Mouse (Mus musculus) heart, embryonic 11.5 days (tissue): ENCODE data around the gene Dlgap1. TPM values are rescaled to one million over a fixed set of nuclear protein-coding genes. Genes with fewer than 3 reads are reported as not detected.

Source experiments
- ATAC-seq: fragments of 200-750 bp; cut with Nextera tagmentation; replicated peaks from 2 replicates; pipeline ENCODE4 v1.8.0; 2017; ENCODE audit warnings: moderate library complexity; ENCODE audit not compliant: insufficient number of reproducible peaks, low FRiP score, low TSS enrichment
- H3K27ac ChIP-seq: fragments of 300-500 bp; sonication (generic); 2 replicates; pipeline ENCODE4 v1.5.1; 2014; ENCODE audit warnings: mild to moderate bottlenecking, low read depth, low read length
- H3K27me3 ChIP-seq: fragments of 300-500 bp; sonication (generic); 2 replicates; pipeline ENCODE4 v1.6.1; 2014; ENCODE audit warnings: mild to moderate bottlenecking, low read length, mixed read lengths; ENCODE audit not compliant: control insufficient read depth, insufficient read depth
- H3K36me3 ChIP-seq: fragments of 300-500 bp; sonication (generic); 2 replicates; pipeline ENCODE4 v1.6.1; 2014; ENCODE audit warnings: mild to moderate bottlenecking, low read length, moderate library complexity, mixed read lengths; ENCODE audit not compliant: control insufficient read depth, insufficient read depth
- H3K4me1 ChIP-seq: fragments of 300-500 bp; sonication (generic); 2 replicates; pipeline ENCODE4 v1.6.1; 2014; ENCODE audit warnings: low read length; ENCODE audit not compliant: control insufficient read depth, insufficient read depth
- H3K4me2 ChIP-seq: fragments of 300-500 bp; sonication (generic); 2 replicates; pipeline ENCODE4 v1.6.1; 2014; ENCODE audit warnings: mild to moderate bottlenecking, moderate library complexity
- H3K4me3 ChIP-seq: fragments of 300-500 bp; sonication (generic); 2 replicates; pipeline ENCODE4 v1.5.1; 2014; ENCODE audit warnings: low read depth, low read length
- H3K9ac ChIP-seq: fragments of 300-500 bp; sonication (generic); 2 replicates; pipeline ENCODE4 v1.6.1; 2014; ENCODE audit warnings: mild to moderate bottlenecking, low read depth, low read length, moderate library complexity
- H3K9me3 ChIP-seq: fragments of 300-500 bp; sonication (generic); replicated peaks from 2 replicates; pipeline ENCODE4 v1.6.1; 2016; ENCODE audit warnings: low read length; ENCODE audit not compliant: control insufficient read depth
- WGBS: fragments of 180-500 bp; shearing (Covaris S2); extraction: QIAGEN DNeasy Blood & Tissue Kit; methylation state at CpG from one replicate; pipeline ENCODE4 v1.1.7; 2014; ENCODE audit not compliant: insufficient replicate concordance; 5-methylcytosine and 5-hydroxymethylcytosine counted together
- polyA plus RNA-seq: library from polyadenylated mRNA; unstranded; fragments of >200 nt; fragmentation: Nextera tagmentation; extraction: Ambion mirVana; gene quantifications from 2 replicates; pipeline ENCODE4 v1.2.1, GENCODE M21; 2014

Gene Dlgap1
- polyA plus RNA-seq, 1 experiment from 2014 or later, result 1.3 TPM

DNA sequence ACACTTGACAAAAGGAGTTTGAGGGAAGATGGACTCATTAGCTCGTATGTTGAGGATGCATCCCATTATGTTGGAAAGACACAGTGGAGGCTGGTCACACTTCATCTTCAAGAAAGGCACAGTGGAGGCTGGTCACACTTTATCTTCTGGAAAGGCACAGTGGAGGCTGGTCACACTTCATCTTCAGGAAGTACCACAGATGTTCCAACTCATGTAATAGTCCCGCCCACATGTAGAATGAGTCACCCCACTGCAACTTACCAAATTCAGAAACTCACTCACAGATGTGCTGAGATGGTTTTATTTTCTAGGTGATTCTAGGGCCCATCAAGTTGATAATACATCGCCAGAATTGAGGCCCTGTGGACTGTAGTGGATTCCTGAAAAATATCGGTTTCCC lies 119.3 kb downstream of the Dlgap1 start:
- ATAC-seq, result no peak
- no peak overlapping the region for H3K9ac ChIP-seq

DNA sequence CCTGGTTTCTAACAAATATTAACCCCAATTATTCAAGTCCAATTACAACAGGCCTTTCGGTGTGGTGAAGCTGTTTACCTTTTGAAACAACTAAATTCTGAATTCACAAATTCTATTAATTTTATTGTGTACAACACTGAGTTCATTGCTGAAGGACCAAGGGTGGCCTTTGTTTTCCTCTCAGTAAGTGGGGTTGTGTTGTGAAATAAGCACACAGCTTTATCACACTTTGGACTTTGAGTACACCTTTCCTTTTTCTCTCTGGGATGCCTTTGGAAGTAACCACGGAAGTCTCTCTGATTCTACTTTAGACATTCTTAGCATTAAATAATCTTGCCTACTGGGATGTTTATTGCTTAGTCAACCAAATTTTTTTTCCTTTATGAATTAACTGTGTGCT lies 121.9 kb downstream of the Dlgap1 start:
- no peak overlapping the region for H3K27ac ChIP-seq
- 79% methylated on average over 2 of the region's 2 CpGs for WGBS
- no peak overlapping the region for H3K4me2 ChIP-seq
- no peak for ATAC-seq
- H3K36me3 ChIP-seq, result no peaks in the 10 kb centered on the region
- no peaks in the 10 kb centered on the region for H3K27me3 ChIP-seq
- H3K4me1 ChIP-seq, result no peaks in the 10 kb centered on the region
- H3K4me3 ChIP-seq, result no peak overlapping the region
- H3K9me3 ChIP-seq, result no peaks in the 10 kb centered on the region
- H3K9ac ChIP-seq, result no peak overlapping the region

More for the DNA sequence above, 119.3 kb downstream of the Dlgap1 start:
- no peaks in the 10 kb centered on the region for H3K4me1 ChIP-seq
- H3K27me3 ChIP-seq, result no peaks in the 10 kb centered on the region
- no peaks in the 10 kb centered on the region for H3K9me3 ChIP-seq
- H3K36me3 ChIP-seq, result no peaks in the 10 kb centered on the region
- no peak overlapping the region for H3K4me2 ChIP-seq
- WGBS, result 79% methylated on average over 4 of the region's 4 CpGs
- no peak overlapping the region for H3K4me3 ChIP-seq
- H3K27ac ChIP-seq, result no peak overlapping the region

DNA sequence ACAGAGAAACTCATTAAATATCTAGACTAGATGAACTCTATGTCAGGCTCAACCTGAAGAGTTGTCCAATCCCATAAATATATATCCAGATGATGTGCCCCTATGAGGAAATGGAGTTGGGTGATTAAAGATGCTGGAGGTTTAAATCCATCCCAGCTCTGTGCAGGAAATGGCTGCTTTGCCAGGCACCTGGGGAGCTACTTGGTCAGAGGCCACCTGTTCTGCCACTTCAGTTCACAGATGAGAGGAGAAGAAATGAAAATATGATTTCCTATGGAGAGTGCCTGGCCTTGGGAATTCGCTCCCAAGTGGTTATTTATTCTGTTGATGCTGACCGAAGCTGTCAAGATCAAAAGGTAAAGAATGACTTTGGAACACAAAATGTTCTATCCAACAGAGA lies 160.3 kb downstream of the Dlgap1 start:
- no peak overlapping the region for H3K27ac ChIP-seq
- no peaks in the 10 kb centered on the region for H3K4me1 ChIP-seq
- no peak overlapping the region for H3K4me3 ChIP-seq
- ATAC-seq, result no peak
- H3K4me2 ChIP-seq, result no peak overlapping the region
- H3K9ac ChIP-seq, result no peak overlapping the region
- H3K36me3 ChIP-seq, result no peaks in the 10 kb centered on the region
- 80% methylated on average over 2 of the region's 2 CpGs for WGBS
- no peaks in the 10 kb centered on the region for H3K9me3 ChIP-seq
- H3K27me3 ChIP-seq, result no peaks in the 10 kb centered on the region

DNA sequence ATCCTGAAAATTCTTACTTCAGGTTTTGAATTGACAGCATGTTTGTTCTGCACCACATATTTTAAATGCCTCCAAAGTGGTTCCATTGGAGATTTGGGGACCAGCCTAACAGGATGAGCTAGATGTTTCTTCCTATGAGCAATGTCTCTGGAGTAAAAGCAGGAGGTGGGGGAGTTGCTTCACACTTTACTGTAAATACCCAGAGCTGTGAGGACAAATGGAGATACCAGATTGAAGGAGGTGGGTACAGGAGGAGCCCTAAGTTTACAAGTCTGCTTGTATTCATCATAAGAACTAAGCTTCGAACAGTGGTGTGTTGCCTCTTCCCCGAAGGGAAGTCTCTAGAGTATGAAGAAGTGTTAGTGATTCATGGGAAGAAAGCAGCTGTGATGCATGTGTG lies 201.0 kb downstream of the Dlgap1 start:
- no peaks in the 10 kb centered on the region for H3K9me3 ChIP-seq
- H3K27ac ChIP-seq, result no peak overlapping the region
- no peak for ATAC-seq
- H3K9ac ChIP-seq, result no peak overlapping the region
- no peaks in the 10 kb centered on the region for H3K4me1 ChIP-seq
- no peaks in the 10 kb centered on the region for H3K27me3 ChIP-seq
- H3K4me3 ChIP-seq, result no peak overlapping the region
- H3K36me3 ChIP-seq, result no peaks in the 10 kb centered on the region
- WGBS, result 64% methylated on average over 2 of the region's 2 CpGs
- no peak overlapping the region for H3K4me2 ChIP-seq

DNA sequence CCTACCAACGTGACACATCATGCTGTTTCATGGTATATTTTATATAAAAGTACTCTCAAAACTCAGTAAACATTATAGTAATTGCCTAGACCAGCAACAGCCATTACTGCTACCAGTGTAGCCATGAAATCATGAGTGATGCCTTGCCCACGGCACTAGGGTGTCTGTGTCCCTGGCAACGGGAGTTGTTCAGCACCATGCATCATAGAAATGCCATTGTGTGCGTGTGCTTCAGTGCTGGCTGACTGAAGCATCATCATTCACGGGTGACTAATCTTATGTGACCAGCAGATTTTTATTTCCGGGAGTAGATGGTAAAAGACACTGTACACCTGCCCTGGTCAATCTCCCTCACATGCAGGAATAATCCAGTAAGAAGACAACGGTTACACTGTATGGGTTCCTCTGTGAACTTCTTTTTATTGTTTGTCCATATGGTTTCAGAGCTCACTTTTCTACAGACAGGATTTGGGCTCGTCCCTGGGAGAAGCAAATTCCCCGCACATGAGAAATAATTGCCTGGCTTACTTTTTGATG lies 203.7 kb downstream of the Dlgap1 start:
- no peak overlapping the region for H3K9ac ChIP-seq
- 80% methylated on average over 9 of the region's 9 CpGs for WGBS
- no peak for ATAC-seq
- H3K36me3 ChIP-seq, result no peaks in the 10 kb centered on the region
- no peaks in the 10 kb centered on the region for H3K4me1 ChIP-seq
- no peak overlapping the region for H3K4me3 ChIP-seq
- H3K27ac ChIP-seq, result no peak overlapping the region
- H3K27me3 ChIP-seq, result no peaks in the 10 kb centered on the region
- H3K4me2 ChIP-seq, result no peak overlapping the region
- no peaks in the 10 kb centered on the region for H3K9me3 ChIP-seq

DNA sequence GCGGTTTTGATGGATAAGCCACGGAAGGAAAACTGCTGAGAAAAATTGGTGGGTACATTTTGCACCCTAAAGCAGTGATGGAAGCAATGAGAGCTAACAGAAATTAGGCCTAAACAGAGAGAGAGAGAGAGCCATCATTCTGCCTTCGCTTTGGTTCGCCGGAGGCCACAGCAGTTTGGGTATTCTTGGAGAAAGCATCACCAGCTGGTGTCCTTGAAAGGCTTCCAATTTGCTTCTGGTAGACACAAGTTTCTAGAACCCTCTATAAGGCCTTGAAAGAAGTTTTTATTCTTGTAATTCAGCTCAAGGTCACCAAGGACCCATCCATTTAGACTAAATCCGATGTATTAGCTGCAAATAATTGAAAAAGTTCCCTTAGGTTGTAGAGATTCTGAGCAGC lies 205.0 kb downstream of the Dlgap1 start:
- no peak overlapping the region for H3K4me2 ChIP-seq
- H3K4me1 ChIP-seq, result no peaks in the 10 kb centered on the region
- H3K36me3 ChIP-seq, result no peaks in the 10 kb centered on the region
- H3K27me3 ChIP-seq, result no peaks in the 10 kb centered on the region
- H3K4me3 ChIP-seq, result no peak overlapping the region
- 82% methylated on average over 6 of the region's 6 CpGs for WGBS
- H3K9me3 ChIP-seq, result no peaks in the 10 kb centered on the region
- no peak overlapping the region for H3K27ac ChIP-seq
- H3K9ac ChIP-seq, result no peak overlapping the region
- no peak for ATAC-seq

DNA sequence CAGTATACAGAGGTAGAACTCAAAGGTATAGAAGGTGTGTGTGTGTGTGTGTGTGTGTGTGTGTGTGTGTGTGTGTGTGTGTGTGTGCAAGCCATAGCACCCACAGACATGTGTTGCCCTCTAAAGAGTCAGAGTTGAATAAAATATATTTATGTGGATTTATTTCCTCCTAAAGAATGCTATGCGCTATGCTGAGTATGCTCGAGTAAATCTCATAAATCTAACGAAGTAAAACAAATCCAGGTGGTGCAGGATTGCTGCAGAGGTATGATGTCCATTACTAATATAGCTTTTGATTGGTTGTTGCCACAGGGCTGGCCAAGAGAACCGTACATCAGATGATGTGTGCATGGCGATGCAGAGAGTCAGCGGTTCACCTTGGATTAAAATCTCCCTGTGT lies 222.4 kb downstream of the Dlgap1 start:
- Histone ChIP-seq H3K27me3 (no peaks in the 10 kb centered on the region), H3K27ac (no peak overlapping the region), H3K4me2 (no peak overlapping the region), H3K36me3 (no peaks in the 10 kb centered on the region), H3K9me3 (no peaks in the 10 kb centered on the region), H3K4me3 (no peak overlapping the region), H3K4me1 (no peaks in the 10 kb centered on the region), H3K9ac (no peak overlapping the region)
- 83% methylated on average over 6 of the region's 6 CpGs for WGBS
- no peak for ATAC-seq

DNA sequence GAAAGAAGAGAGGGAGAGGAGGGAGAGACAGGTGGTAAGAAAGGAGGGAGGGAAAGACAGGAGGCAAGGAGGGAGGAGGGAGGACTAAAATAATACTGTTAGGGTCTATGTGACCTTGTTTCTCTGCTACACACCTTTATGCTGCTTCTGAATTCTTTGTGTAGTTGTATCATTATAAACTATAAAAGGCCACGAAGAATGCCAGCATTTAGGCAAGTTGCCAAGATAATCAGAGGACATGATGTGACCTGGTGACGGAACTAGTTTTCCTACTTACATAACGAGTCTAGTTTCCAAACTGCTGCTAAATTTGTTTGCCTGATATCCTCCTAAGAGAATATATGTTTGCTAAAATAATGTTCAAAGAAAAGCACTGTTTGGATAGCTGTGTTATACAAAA lies 254.0 kb downstream of the Dlgap1 start:
- Histone ChIP-seq H3K9me3 (no peaks in the 10 kb centered on the region), H3K27me3 (no peaks in the 10 kb centered on the region), H3K4me3 (no peak overlapping the region), H3K9ac (no peak overlapping the region), H3K27ac (no peak overlapping the region), H3K4me2 (no peak overlapping the region), H3K4me1 (no peaks in the 10 kb centered on the region), H3K36me3 (no peaks in the 10 kb centered on the region)
- ATAC-seq, result no peak
- 66% methylated on average over 3 of the region's 3 CpGs for WGBS

DNA sequence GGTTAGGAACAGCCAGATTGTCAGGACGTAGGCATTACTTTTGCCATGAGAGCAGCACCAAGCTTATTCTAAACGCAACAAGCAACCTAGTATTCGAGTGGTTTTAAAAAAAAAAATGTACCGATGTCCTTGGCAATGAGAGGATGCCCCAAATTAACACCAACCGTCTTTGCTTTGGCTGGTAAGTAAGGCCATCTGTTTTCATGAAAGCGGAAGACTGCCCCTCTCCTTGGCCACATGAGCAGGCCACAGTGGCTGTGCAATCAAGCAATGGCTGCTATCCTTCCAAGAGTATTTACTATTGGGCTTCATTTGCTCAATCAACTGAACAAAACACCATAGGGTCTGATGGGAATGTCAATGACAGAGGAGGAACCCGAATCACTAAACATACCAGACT lies 278.5 kb downstream of the Dlgap1 start:
- Histone ChIP-seq H3K9me3 (no peaks in the 10 kb centered on the region), H3K4me2 (no peak overlapping the region), H3K27ac (no peak overlapping the region), H3K27me3 (no peaks in the 10 kb centered on the region), H3K4me1 (no peaks in the 10 kb centered on the region), H3K9ac (no peak overlapping the region), H3K36me3 (no peaks in the 10 kb centered on the region), H3K4me3 (no peak overlapping the region)
- 76% methylated on average over 7 of the region's 7 CpGs for WGBS
- ATAC-seq, result no peak
